ENCODE assay signal across 11 mouse cellular contexts in genomic region chr6:61687002-61687401, GRCm38 (mm10).
DNase-seq lines count a peak whose midpoint lies in the region; ATAC-seq and TF ChIP-seq lines count a peak whose summit lies in the region.
"Had no signal": no experiment of that assay in that cellular context is flagged by ENCODE, and none has a peak within 500 bp of the region (broad histone marks: within the 10 kb centered on the region; RNA-seq: fewer than 3 reads in every experiment).

No protein-coding gene starts in this region.

- DNase-seq in cerebellum, adult 2 months: peak in 1 of 2 experiments; percentile 9
- no peak for DNase-seq in cerebellum, adult 8-10 months
- peak; percentile 30 for DNase-seq in kidney, adult 9 months
- DNase-seq in induced T-regulatory cell, adult 2 months (ENCODE audit: low read depth): peak; percentile 0
- no peak for DNase-seq in frontal cortex, postnatal 10 days (ENCODE audit: low spot score in 2 of 2)
- DNase-seq: heart, adult 11 months; thymus, postnatal 14 days had no signal

- peak; percentile 20; the same call in 1 of the 2 replicates for TF ChIP-seq CTCF in cerebellum, adult 2 months (IDR thresholded peaks at IDR 0.05; ENCODE audit: borderline replicate concordance, insufficient read depth, low read depth, low read length)
- TF ChIP-seq CTCF in E14TG2a.4 (conservative IDR thresholded peaks at IDR 0.05; ENCODE audit: low read length): peak; percentile 52

- H3K9me3 ChIP-seq in kidney, embryonic 16.5 days (ENCODE audit: low read length): no peaks in the 10 kb centered on the region
- H3K9me3 ChIP-seq in E14TG2a.4 (ENCODE audit: low read length): no peaks in the 10 kb centered on the region

- H3K4me1 ChIP-seq in cerebellum, adult 2 months (ENCODE audit: control insufficient read depth, insufficient read depth, low read length): no peaks in the 10 kb centered on the region
- H3K4me1 ChIP-seq in kidney, embryonic 16.5 days (ENCODE audit: insufficient read depth, low read length): no peaks in the 10 kb centered on the region
- H3K4me1 ChIP-seq in E14TG2a.4 (replicated peaks; ENCODE audit: low read depth, low read length): no peaks in the 10 kb centered on the region

- no peak overlapping the region for H3K4me2 ChIP-seq in kidney, embryonic 16.5 days (replicated peaks; ENCODE audit: low read depth, low read length)

- no peak overlapping the region for H3K27ac ChIP-seq in cerebellum, adult 2 months (ENCODE audit: insufficient read depth, low read length)
- H3K27ac ChIP-seq in kidney, embryonic 16.5 days (ENCODE audit: low read length): no peak overlapping the region
- H3K27ac ChIP-seq: macrophage had no signal

- WGBS in cerebellum, adult 2 months: 59% methylated on average over 2 of the region's 2 CpGs
- WGBS in kidney, embryonic 16.5 days: 34% methylated on average over 2 of the region's 2 CpGs

- H3K9ac ChIP-seq in kidney, embryonic 16.5 days (replicated peaks; ENCODE audit: low read length): no peak overlapping the region

- ATAC-seq in kidney, embryonic 16.5 days (ENCODE audit: low FRiP score, low TSS enrichment): no peak
- no peak for ATAC-seq in erythroid progenitor cell, adult 5-6 weeks (replicated peaks; ENCODE audit: low FRiP score, poor library complexity, severe bottlenecking)

- TF ChIP-seq POLR2A in cerebellum, adult 2 months (IDR thresholded peaks at IDR 0.05; ENCODE audit: borderline replicate concordance, insufficient read depth, low read length): no peak

- no peaks in the 10 kb centered on the region for H3K27me3 ChIP-seq in cerebellum, adult 2 months (ENCODE audit: control insufficient read depth, insufficient read depth, low read length)
- no peaks in the 10 kb centered on the region for H3K27me3 ChIP-seq in kidney, embryonic 16.5 days (ENCODE audit: insufficient read depth, low read length)
- no peaks in the 10 kb centered on the region for H3K27me3 ChIP-seq in E14TG2a.4 (ENCODE audit: insufficient read depth, low read length)

- no peak overlapping the region for H3K4me3 ChIP-seq in cerebellum, adult 2 months (replicated peaks; ENCODE audit: insufficient read depth, low read depth, low read length)
- H3K4me3 ChIP-seq in kidney, embryonic 16.5 days (ENCODE audit: low read length): no peak overlapping the region
- H3K4me3 ChIP-seq in E14TG2a.4 (replicated peaks; ENCODE audit: low read length): no peak overlapping the region

- H3K36me3 ChIP-seq in kidney, embryonic 16.5 days (ENCODE audit: insufficient read depth, low read length): no peaks in the 10 kb centered on the region
- H3K36me3 ChIP-seq in E14TG2a.4 (ENCODE audit: insufficient read depth, low read length): no peaks in the 10 kb centered on the region

Comparison
In these comparisons a context has a peak if more than half of its experiments do, and no peak if none do; other contexts are left out.
1. DNase-seq: peak in kidney, adult 9 months (single experiment) and induced T-regulatory cell, adult 2 months (single experiment); none in cerebellum, adult 8-10 months (single experiment) and frontal cortex, postnatal 10 days (0 of 2).